Mouse (Mus musculus): ENCODE measurements around the gene Tas2r138.

- no peak for TF ChIP-seq CTCF (IDR thresholded peaks at IDR 0.05; ENCODE audit: extremely low read depth, insufficient read depth, low read length)
- no peak for TF ChIP-seq POLR2A (IDR thresholded peaks at IDR 0.05; ENCODE audit: extremely low read depth, insufficient read depth, low read length)
Measured at GRCm38 (mm10) chr6:40613260-40613852, at the start of gene Tas2r138.
